Mouse (Mus musculus) left cerebral cortex, adult 2 months (tissue): Measurements from ENCODE around the gene Grin2b. TPM values are rescaled to one million over a fixed set of nuclear protein-coding genes. Genes with fewer than 3 reads are reported as not detected.

Experiments used
- DNase-seq, 2 experiments: peaks; one replicate each; pipeline ENCODE4 v3.0.0; 2021 to 2022; ENCODE audit warnings: low spot score in 2 of 2, mixed read lengths in 1 of 2; ENCODE audit errors: extremely low spot score in 1 of 2
- H3K27ac ChIP-seq: fragments of 200-600 bp; 2 replicates; pipeline ENCODE4 v1.8.1; 2022
- H3K4me3 ChIP-seq: fragments of 200-600 bp; 2 replicates; pipeline ENCODE4 v1.8.1; 2022
- CTCF ChIP-seq: fragments of 200-600 bp; IDR thresholded peaks from 2 replicates; pipeline ENCODE4 v1.8.1; 2022; ENCODE audit warnings: antibody characterized with exemption, mild to moderate bottlenecking, moderate library complexity
- intact Hi-C: fragments of 180-260 bp; cut with DNase I; formaldehyde crosslinking; loops from one replicate; pipeline ENCODE4 v1.15.1; 2025
- total RNA-seq, 2 experiments: library from RNA; stranded (reverse); gene quantifications; 2 replicates each; pipeline ENCODE4 v1.2.3; 2021

Gene Grin2b
- total RNA-seq, 2 experiments from 2014 or later, result 300 to 306 TPM

- intact Hi-C loops, result no loop called here
- no peak overlapping the region for H3K4me3 ChIP-seq
- no peak for TF ChIP-seq CTCF
- no peak overlapping the region for H3K27ac ChIP-seq
- DNase-seq, result no peak
Measured at GRCm38 (mm10) chr6:136029235-136029939, 143.9 kb downstream of the Grin2b start.

- no peak overlapping the region for H3K27ac ChIP-seq
- no peak for TF ChIP-seq CTCF
- intact Hi-C loops, result no loop called here
Measured at GRCm38 (mm10) chr6:136026936-136027335, 146.4 kb downstream of the Grin2b start.

GRCm38 (mm10) chr6:136025801-136026200 lies 147.5 kb downstream of the Grin2b start:
- DNase-seq, result no peak
- H3K4me3 ChIP-seq, result no peak overlapping the region
- intact Hi-C loops, result no loop called here
- no peak for TF ChIP-seq CTCF
- no peak overlapping the region for H3K27ac ChIP-seq

More at GRCm38 (mm10) chr6:136026936-136027335, 146.4 kb downstream of the Grin2b start:
- H3K4me3 ChIP-seq, result no peak overlapping the region
- DNase-seq, result no peak

- Histone ChIP-seq H3K4me3 (no peak overlapping the region), H3K27ac (peak overlapping the region; percentile 15; the same call in 1 of the 2 replicates)
- DNase-seq, result no peak
- no peak for TF ChIP-seq CTCF
- intact Hi-C loops, result no loop called here
Measured at GRCm38 (mm10) chr6:136020460-136020859, 152.9 kb downstream of the Grin2b start.

GRCm38 (mm10) chr6:136018962-136019361 lies 154.3 kb downstream of the Grin2b start:
- intact Hi-C loops, result no loop called here
- H3K4me3 ChIP-seq, result no peak overlapping the region
- no peak for TF ChIP-seq CTCF
- no peak overlapping the region for H3K27ac ChIP-seq
- DNase-seq, result no peak

GRCm38 (mm10) chr6:136013556-136014380 lies 159.5 kb downstream of the Grin2b start:
- Histone ChIP-seq H3K27ac (no peak overlapping the region), H3K4me3 (no peak overlapping the region)
- intact Hi-C loops, result no loop called here
- TF ChIP-seq CTCF, result no peak
- no peak for DNase-seq

GRCm38 (mm10) chr6:136011533-136011932 lies 161.8 kb downstream of the Grin2b start:
- intact Hi-C loops, result no loop called here
- Histone ChIP-seq H3K4me3 (no peak overlapping the region), H3K27ac (peak overlapping the region; percentile 80)
- TF ChIP-seq CTCF, result no peak
- no peak for DNase-seq

GRCm38 (mm10) chr6:136011038-136011311 lies 162.3 kb downstream of the Grin2b start:
- no peak overlapping the region for H3K4me3 ChIP-seq
- H3K27ac ChIP-seq, result peak overlapping the region; percentile 80
- DNase-seq, result no peak
- TF ChIP-seq CTCF, result no peak
- intact Hi-C loops, result no loop called here

GRCm38 (mm10) chr6:136010290-136011037 lies 162.8 kb downstream of the Grin2b start:
- TF ChIP-seq CTCF, result no peak
- intact Hi-C loops, result no loop called here
- Histone ChIP-seq H3K27ac (peak overlapping the region; percentile 80), H3K4me3 (0 out of 2 replicates have a peak overlapping the region, but pooled peaks have one; percentile 16)
- DNase-seq, result no peak

- TF ChIP-seq CTCF, result no peak
Measured at GRCm38 (mm10) chr6:136008120-136008519, 165.2 kb downstream of the Grin2b start.

GRCm38 (mm10) chr6:135994691-135995090 lies 178.6 kb downstream of the Grin2b start:
- Histone ChIP-seq H3K27ac (peak overlapping the region; percentile 50; the same call in 1 of the 2 replicates), H3K4me3 (no peak overlapping the region)
- no peak for DNase-seq
- TF ChIP-seq CTCF, result no peak
- intact Hi-C loops, result no loop called here

More at GRCm38 (mm10) chr6:136008120-136008519, 165.2 kb downstream of the Grin2b start:
- no peak overlapping the region for H3K27ac ChIP-seq
- H3K4me3 ChIP-seq, result no peak overlapping the region
- no peak for DNase-seq
- intact Hi-C loops, result loop anchor here (5.0 kb wide), 1 partner anchor 101 kb away; no protein-coding TSS in a partner anchor

GRCm38 (mm10) chr6:135993897-135994296 lies 179.4 kb downstream of the Grin2b start:
- TF ChIP-seq CTCF, result no peak
- Histone ChIP-seq H3K27ac (peak overlapping the region; percentile 17; the same call in 1 of the 2 replicates), H3K4me3 (no peak overlapping the region)
- DNase-seq, result no peak
- intact Hi-C loops, result no loop called here
